Mouse (Mus musculus): ENCODE data around the gene Emilin2. TPM values are rescaled to one million over a fixed set of nuclear protein-coding genes. Genes with fewer than 3 reads are reported as not detected.

The Emilin2 gene
- polyA plus RNA-seq, 1 experiment from 2014 or later, result 31.3 TPM

- Histone ChIP-seq H3K9ac (ENCODE audit: low read depth, low read length) (no peak overlapping the region), H3K4me2 (no peak overlapping the region), H3K27ac (ENCODE audit: low read depth, low read length) (peak overlapping the region; percentile 88), H3K36me3 (ENCODE audit: control insufficient read depth, insufficient read depth, low read length) (0 out of 2 replicates have a peak, but pooled peaks cover 2% of the 10 kb centered on the region), H3K9me3 (ENCODE audit: control insufficient read depth, low read length) (no peaks in the 10 kb centered on the region), H3K4me3 (ENCODE audit: low read depth, low read length) (no peak overlapping the region), H3K4me1 (replicated peaks; ENCODE audit: control insufficient read depth, insufficient read depth, low read length) (peaks cover 58% of the 10 kb centered on the region), H3K27me3 (replicated peaks; ENCODE audit: control insufficient read depth, insufficient read depth, low read length) (no peaks in the 10 kb centered on the region)
- WGBS, result 76% methylated on average over 6 of the region's 6 CpGs
- DNase-seq (ENCODE audit: low spot score) (no peak), ATAC-seq (replicated peaks; ENCODE audit: low FRiP score) (no peak)
These were observed 19.8 kb downstream of the Emilin2 start for GRCm38 (mm10) chr17:71291897-71292420.

GRCm38 (mm10) chr17:71290486-71291410, 21.0 kb downstream of the Emilin2 start:
- Histone ChIP-seq H3K4me3 (ENCODE audit: low read depth, low read length) (no peak overlapping the region), H3K4me1 (replicated peaks; ENCODE audit: control insufficient read depth, insufficient read depth, low read length) (peaks cover 65% of the 10 kb centered on the region), H3K36me3 (ENCODE audit: control insufficient read depth, insufficient read depth, low read length) (0 out of 2 replicates have a peak, but pooled peaks cover 2% of the 10 kb centered on the region), H3K9me3 (ENCODE audit: control insufficient read depth, low read length) (no peaks in the 10 kb centered on the region), H3K4me2 (peak overlapping the region; percentile 38), H3K27me3 (replicated peaks; ENCODE audit: control insufficient read depth, insufficient read depth, low read length) (no peaks in the 10 kb centered on the region), H3K27ac (ENCODE audit: low read depth, low read length) (peak overlapping the region; percentile 88), H3K9ac (ENCODE audit: low read depth, low read length) (peak overlapping the region; percentile 37; the same call in 1 of the 2 replicates)
- 46% methylated on average over 7 of the region's 7 CpGs for WGBS
- DNase-seq (ENCODE audit: low spot score) (no peak), ATAC-seq (replicated peaks; ENCODE audit: low FRiP score) (peak; percentile 85)

- H3K4me3 ChIP-seq (ENCODE audit: low read depth, low read length), result no peak overlapping the region
- H3K9me3 ChIP-seq (ENCODE audit: control insufficient read depth, low read length), result no peaks in the 10 kb centered on the region
- peak overlapping the region; percentile 88 for H3K27ac ChIP-seq (ENCODE audit: low read depth, low read length)
- ATAC-seq (replicated peaks; ENCODE audit: low FRiP score), result peak; percentile 66
- H3K4me1 ChIP-seq (replicated peaks; ENCODE audit: control insufficient read depth, insufficient read depth, low read length), result peaks cover 75% of the 10 kb centered on the region
- peak overlapping the region; percentile 38 for H3K4me2 ChIP-seq
- H3K9ac ChIP-seq (ENCODE audit: low read depth, low read length), result peak overlapping the region; percentile 37
- H3K27me3 ChIP-seq (replicated peaks; ENCODE audit: control insufficient read depth, insufficient read depth, low read length), result no peaks in the 10 kb centered on the region
- DNase-seq (ENCODE audit: low spot score), result no peak
- WGBS, result 45% methylated on average over 6 of the region's 6 CpGs
- H3K36me3 ChIP-seq (ENCODE audit: control insufficient read depth, insufficient read depth, low read length), result 0 out of 2 replicates have a peak, but pooled peaks cover 2% of the 10 kb centered on the region
These were observed 22.1 kb downstream of the Emilin2 start for GRCm38 (mm10) chr17:71289572-71290176.

DNA sequence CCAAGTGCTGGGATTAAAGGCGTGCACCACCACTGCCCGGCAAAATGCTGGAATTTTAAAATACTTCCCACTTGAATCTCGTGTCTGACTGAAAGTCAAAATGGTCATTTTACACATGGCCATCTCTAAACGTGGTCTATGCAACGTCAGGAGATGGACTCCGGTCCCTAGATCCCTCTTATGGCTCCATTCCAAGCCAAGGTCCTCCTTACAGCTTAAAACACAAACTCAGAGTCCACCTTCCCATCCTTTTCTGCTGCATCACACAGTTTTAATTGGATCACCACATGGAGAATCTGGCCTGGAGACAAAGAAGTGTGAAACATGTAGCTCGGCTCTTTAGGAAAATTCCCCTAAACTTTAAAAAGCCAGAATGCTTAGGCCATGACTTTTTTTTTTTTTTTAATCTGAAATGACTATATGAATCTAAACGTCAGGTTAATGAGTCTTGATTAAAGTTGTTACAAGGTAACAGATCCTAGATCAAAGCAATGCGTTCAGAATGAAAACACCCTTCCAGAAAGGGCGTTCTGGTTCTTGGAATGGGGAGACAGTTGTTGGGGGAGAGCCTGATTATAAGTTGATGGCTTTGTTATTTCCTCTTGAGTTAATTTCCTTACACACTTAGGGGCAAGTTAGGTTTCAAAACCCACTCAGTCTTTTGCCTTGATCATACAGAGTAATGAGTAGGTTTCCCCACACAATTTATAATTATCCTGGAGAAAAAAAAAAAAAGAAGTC, 22.8 kb downstream of the Emilin2 start:
- H3K4me1 ChIP-seq (replicated peaks; ENCODE audit: control insufficient read depth, insufficient read depth, low read length), result peaks cover 81% of the 10 kb centered on the region
- 0 out of 2 replicates have a peak, but pooled peaks cover under 1% of the 10 kb centered on the region for H3K36me3 ChIP-seq (ENCODE audit: control insufficient read depth, insufficient read depth, low read length)
- no peak for DNase-seq (ENCODE audit: low spot score)
- 0 out of 2 replicates have a peak overlapping the region, but pooled peaks have one; percentile 1 for H3K4me2 ChIP-seq
- peak overlapping the region; percentile 88 for H3K27ac ChIP-seq (ENCODE audit: low read depth, low read length)
- H3K9me3 ChIP-seq (ENCODE audit: control insufficient read depth, low read length), result no peaks in the 10 kb centered on the region
- WGBS, result 77% methylated on average over 10 of the region's 10 CpGs
- H3K27me3 ChIP-seq (replicated peaks; ENCODE audit: control insufficient read depth, insufficient read depth, low read length), result no peaks in the 10 kb centered on the region
- H3K9ac ChIP-seq (ENCODE audit: low read depth, low read length), result no peak overlapping the region
- no peak for ATAC-seq (replicated peaks; ENCODE audit: low FRiP score)
- no peak overlapping the region for H3K4me3 ChIP-seq (ENCODE audit: low read depth, low read length)

DNA sequence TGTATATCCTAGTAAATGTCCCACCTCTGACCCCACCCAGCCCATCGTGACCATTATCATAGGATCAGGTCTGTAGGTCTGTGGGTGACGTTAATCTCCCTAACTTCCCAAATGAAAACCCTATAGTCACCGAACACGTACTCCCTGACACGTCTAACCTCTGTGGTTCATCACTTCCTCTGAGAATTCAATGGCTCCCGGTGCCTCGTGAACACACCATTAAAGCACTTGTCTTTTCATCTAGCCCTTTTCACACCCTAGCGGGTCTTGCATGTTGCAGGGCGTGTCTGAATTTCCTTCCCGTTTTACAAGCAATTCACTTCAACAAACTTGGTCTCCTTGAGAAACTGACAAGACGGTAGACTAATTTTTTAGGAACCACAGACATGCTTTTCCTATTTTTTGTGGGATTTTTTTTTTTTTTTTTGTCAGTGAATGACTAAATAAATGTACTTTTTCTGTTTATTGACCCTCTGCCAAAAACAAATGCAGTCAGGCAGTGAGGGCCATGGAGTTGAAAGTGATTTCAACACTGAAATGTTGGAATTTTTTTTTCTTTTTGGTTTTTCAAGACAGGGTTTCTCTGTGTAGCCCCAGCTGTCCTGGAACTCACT, 23.5 kb downstream of the Emilin2 start:
- 48% methylated on average over 11 of the region's 11 CpGs for whole genome bisulfite sequencing
- H3K27me3 ChIP-seq (replicated peaks; ENCODE audit: control insufficient read depth, insufficient read depth, low read length), result no peaks in the 10 kb centered on the region
- H3K4me3 ChIP-seq (ENCODE audit: low read depth, low read length), result no peak overlapping the region
- no peak overlapping the region for H3K4me2 ChIP-seq
- no peak for ATAC-seq (replicated peaks; ENCODE audit: low FRiP score)
- no peak for DNase-seq (ENCODE audit: low spot score)
- H3K9ac ChIP-seq (ENCODE audit: low read depth, low read length), result no peak overlapping the region
- no peaks in the 10 kb centered on the region for H3K9me3 ChIP-seq (ENCODE audit: control insufficient read depth, low read length)
- peaks cover 74% of the 10 kb centered on the region for H3K4me1 ChIP-seq (replicated peaks; ENCODE audit: control insufficient read depth, insufficient read depth, low read length)
- no peaks in the 10 kb centered on the region for H3K36me3 ChIP-seq (ENCODE audit: control insufficient read depth, insufficient read depth, low read length)
- H3K27ac ChIP-seq (ENCODE audit: low read depth, low read length), result peak overlapping the region; percentile 88; the same call in 1 of the 2 replicates

- no peak for DNase-seq (ENCODE audit: low spot score)
- WGBS, result 88% methylated on average over 7 of the region's 7 CpGs
- ATAC-seq (replicated peaks; ENCODE audit: low FRiP score), result no peak
- Histone ChIP-seq H3K27ac (ENCODE audit: low read depth, low read length) (peak overlapping the region; percentile 88; the same call in 1 of the 2 replicates), H3K4me2 (no peak overlapping the region), H3K36me3 (ENCODE audit: control insufficient read depth, insufficient read depth, low read length) (no peaks in the 10 kb centered on the region), H3K4me3 (ENCODE audit: low read depth, low read length) (no peak overlapping the region), H3K27me3 (replicated peaks; ENCODE audit: control insufficient read depth, insufficient read depth, low read length) (no peaks in the 10 kb centered on the region), H3K4me1 (replicated peaks; ENCODE audit: control insufficient read depth, insufficient read depth, low read length) (peaks cover 68% of the 10 kb centered on the region), H3K9ac (ENCODE audit: low read depth, low read length) (no peak overlapping the region), H3K9me3 (ENCODE audit: control insufficient read depth, low read length) (no peaks in the 10 kb centered on the region)
These were observed 24.2 kb downstream of the Emilin2 start for GRCm38 (mm10) chr17:71287586-71287985.

- Histone ChIP-seq H3K4me3 (ENCODE audit: low read depth, low read length) (no peak overlapping the region), H3K4me2 (peak overlapping the region; percentile 56), H3K9ac (ENCODE audit: low read depth, low read length) (peak overlapping the region; percentile 54), H3K4me1 (replicated peaks; ENCODE audit: control insufficient read depth, insufficient read depth, low read length) (peaks cover 51% of the 10 kb centered on the region), H3K27me3 (replicated peaks; ENCODE audit: control insufficient read depth, insufficient read depth, low read length) (no peaks in the 10 kb centered on the region), H3K36me3 (ENCODE audit: control insufficient read depth, insufficient read depth, low read length) (no peaks in the 10 kb centered on the region), H3K9me3 (ENCODE audit: control insufficient read depth, low read length) (no peaks in the 10 kb centered on the region), H3K27ac (ENCODE audit: low read depth, low read length) (peak overlapping the region; percentile 86)
- ATAC-seq (replicated peaks; ENCODE audit: low FRiP score) (peak; percentile 75), DNase-seq (ENCODE audit: low spot score) (no peak)
- WGBS, result 42% methylated on average over 6 of the region's 6 CpGs
These were observed 25.8 kb downstream of the Emilin2 start for GRCm38 (mm10) chr17:71285929-71286328.

DNA sequence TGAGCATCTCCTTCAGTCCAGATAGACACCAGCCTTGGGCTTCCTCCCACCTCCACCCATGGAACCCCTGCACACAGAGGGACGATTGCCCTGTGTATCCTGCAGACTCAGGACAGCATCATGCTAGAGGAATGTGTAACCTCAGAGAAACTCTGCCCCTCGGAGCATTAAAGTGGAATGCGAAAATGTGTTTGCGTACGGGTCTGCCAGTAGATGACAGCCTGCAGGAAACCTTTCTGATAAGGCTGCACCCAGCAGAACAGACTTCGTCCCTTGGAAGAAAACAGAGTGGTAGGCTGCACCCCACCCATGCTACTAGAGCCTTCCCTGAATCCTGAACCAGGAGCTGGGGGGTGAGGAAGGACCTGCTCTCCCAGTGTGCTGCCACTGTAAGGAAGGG, 26.9 kb downstream of the Emilin2 start:
- no peak overlapping the region for H3K4me3 ChIP-seq (ENCODE audit: low read depth, low read length)
- WGBS, result 8% methylated on average over 6 of the region's 6 CpGs
- peak; percentile 42 for ATAC-seq (replicated peaks; ENCODE audit: low FRiP score)

More for the DNA sequence above, 26.9 kb downstream of the Emilin2 start:
- Histone ChIP-seq H3K36me3 (ENCODE audit: control insufficient read depth, insufficient read depth, low read length) (no peaks in the 10 kb centered on the region), H3K9me3 (ENCODE audit: control insufficient read depth, low read length) (no peaks in the 10 kb centered on the region), H3K27me3 (replicated peaks; ENCODE audit: control insufficient read depth, insufficient read depth, low read length) (no peaks in the 10 kb centered on the region), H3K4me2 (peak overlapping the region; percentile 56), H3K9ac (ENCODE audit: low read depth, low read length) (peak overlapping the region; percentile 54), H3K27ac (ENCODE audit: low read depth, low read length) (peak overlapping the region; percentile 86), H3K4me1 (replicated peaks; ENCODE audit: control insufficient read depth, insufficient read depth, low read length) (peaks cover 46% of the 10 kb centered on the region)
- DNase-seq (ENCODE audit: low spot score), result no peak

Measured in liver, embryonic 11.5 days (tissue).